Mouse (Mus musculus): Measurements from ENCODE around the gene Zfp260. TPM values are rescaled to one million over a fixed set of nuclear protein-coding genes. Genes with fewer than 3 reads are reported as not detected.
"Not testable (repeated sequence)": the region's sequence is repeated elsewhere in the genome, so short reads cannot be mapped to it uniquely, and the experiment has no call there.

Gene Zfp260
- polyA plus RNA-seq, 1 experiment from 2014 or later, result 121 TPM

DNA sequence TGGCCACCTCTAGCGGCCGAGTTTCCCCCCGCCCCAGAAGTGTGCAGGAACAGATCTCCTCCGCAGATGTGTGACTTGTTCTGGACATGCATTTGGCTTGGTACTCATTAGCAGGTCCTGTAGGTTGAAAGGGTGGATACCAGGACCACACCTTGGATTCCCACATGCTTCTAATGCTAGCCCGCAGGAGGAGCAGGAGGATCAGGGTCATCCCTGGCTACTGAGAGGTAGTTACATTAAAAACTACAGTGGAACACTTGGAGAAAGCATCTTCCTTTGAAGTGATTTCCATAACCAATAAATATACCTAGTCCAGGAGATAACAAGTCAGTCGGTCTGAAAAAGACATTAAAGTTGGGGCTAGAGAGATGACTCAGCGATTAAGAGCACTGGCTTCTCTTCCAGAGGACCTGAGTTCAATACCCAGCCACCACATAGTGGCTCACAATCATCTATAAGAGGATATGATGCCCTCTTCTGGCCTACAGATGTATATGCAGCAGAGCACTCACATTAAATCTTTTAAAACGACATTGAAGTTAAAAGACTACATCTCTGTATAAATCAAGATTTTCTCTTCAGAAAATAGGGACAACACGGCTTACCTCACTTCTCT, 3.5 kb upstream of the Zfp260 start:
- H3K9me3 ChIP-seq (replicated peaks), result no peaks in the 10 kb centered on the region
- no peaks in the 10 kb centered on the region for H3K27me3 ChIP-seq
- peak overlapping the region; percentile 66 for H3K4me2 ChIP-seq (replicated peaks)
- H3K36me3 ChIP-seq, result peaks cover 10% of the 10 kb centered on the region
- peak overlapping the region; percentile 90; the same call in 1 of the 2 replicates for H3K27ac ChIP-seq
- H3K4me1 ChIP-seq, result peaks cover 26% of the 10 kb centered on the region
- H3K9ac ChIP-seq, result 0 out of 2 replicates have a peak overlapping the region, but pooled peaks have one; percentile 73
- peak overlapping the region; percentile 61 for H3K4me3 ChIP-seq
- ATAC-seq (ENCODE audit: low FRiP score), result 0 out of 2 replicates have a peak, but pooled peaks have one; percentile 5
- WGBS, result 8% methylated on average over 9 of the region's 9 CpGs

DNA sequence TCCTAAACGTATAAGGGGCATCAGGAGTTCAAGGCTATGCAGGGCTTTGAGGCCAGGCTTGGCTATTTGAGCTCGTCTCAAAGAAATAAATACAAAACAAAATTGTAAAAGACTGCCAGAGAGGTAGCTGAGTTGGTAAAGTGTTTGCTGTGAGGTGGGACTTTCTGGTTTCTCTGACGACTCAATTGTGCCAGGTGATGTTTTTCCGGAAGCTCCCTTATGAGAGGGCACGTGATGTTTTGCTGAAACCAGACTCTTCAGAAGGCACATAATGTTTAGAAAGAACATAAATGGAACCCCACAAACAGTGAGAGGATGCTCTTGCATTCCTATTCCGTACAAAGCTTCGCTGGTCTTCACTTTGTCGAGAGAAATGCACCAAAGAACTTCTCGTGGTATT, 1.9 kb upstream of the Zfp260 start:
- Histone ChIP-seq H3K4me3 (no peak overlapping the region), H3K4me2 (replicated peaks) (no peak overlapping the region), H3K36me3 (0 out of 2 replicates have a peak, but pooled peaks cover 3% of the 10 kb centered on the region), H3K9me3 (replicated peaks) (no peaks in the 10 kb centered on the region), H3K9ac (no peak overlapping the region), H3K27ac (no peak overlapping the region), H3K27me3 (no peaks in the 10 kb centered on the region), H3K4me1 (peaks cover 32% of the 10 kb centered on the region)
- WGBS, result 83% methylated on average over 9 of the region's 9 CpGs
- ATAC-seq (ENCODE audit: low FRiP score), result no peak

DNA sequence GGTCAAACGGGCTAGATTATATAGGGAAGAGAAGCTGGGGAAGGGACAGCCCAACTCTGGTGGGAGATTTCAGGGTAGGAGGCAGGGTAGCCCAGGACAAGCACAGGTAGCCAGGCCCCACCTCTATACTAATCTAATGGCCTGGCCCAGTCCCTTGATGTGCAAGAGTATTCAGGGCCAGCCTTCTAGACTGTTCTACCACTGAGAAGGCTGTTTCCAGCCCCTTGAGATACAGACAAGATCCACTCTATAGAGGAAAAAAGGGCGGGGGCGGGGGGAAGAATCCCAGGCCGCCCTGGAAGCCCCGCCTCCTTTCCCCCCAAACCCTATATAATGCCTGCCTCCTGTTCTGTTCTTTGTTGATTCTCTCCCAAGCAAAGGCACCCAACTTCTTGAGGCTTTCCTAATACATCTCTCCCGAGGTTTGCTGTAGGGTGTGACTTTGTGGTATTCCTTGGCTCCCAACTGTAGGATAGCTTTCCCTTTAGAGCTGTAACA, 610 bp upstream of the Zfp260 start:
- no peak for ATAC-seq (ENCODE audit: low FRiP score)
- Histone ChIP-seq H3K27ac (0 out of 2 replicates have a peak overlapping the region, but pooled peaks have one; percentile 97), H3K36me3 (peaks cover 10% of the 10 kb centered on the region), H3K9me3 (replicated peaks) (no peaks in the 10 kb centered on the region), H3K9ac (0 out of 2 replicates have a peak overlapping the region, but pooled peaks have one; percentile 38), H3K4me2 (replicated peaks) (peak overlapping the region; percentile 81), H3K4me3 (peak overlapping the region; percentile 61), H3K4me1 (peaks cover 20% of the 10 kb centered on the region), H3K27me3 (no peaks in the 10 kb centered on the region)
- 69% methylated on average over 6 of the region's 6 CpGs for WGBS

DNA sequence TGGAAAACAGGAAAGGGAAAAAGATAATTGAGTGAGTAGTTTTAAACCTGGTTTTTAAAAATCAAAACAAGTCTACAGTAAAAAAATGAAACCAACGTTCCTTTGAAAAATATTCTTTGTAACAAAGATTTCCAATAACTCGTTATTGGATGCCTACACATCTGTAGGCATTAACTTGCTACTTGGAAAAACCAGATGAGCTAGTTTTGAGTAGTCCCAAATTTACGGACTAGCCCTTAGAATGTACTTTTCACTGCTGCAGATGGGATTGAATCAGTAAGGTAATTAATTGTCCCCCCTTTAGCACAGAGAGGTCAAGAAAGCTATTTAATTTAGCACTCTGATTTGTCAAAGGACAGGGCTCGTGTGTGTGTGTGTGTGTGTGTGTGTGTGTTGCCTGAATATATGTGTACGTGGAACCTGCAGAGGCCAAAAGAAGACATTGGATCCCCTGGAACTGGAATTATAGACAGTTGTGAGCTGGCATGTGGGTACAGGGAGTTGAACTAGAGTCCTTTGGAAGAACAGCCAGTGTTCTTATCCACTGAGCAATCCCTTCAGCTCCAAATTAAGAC, 1.1 kb downstream of the Zfp260 start:
- no peak for ATAC-seq (ENCODE audit: low FRiP score)
- no peaks in the 10 kb centered on the region for H3K9me3 ChIP-seq (replicated peaks)
- WGBS, result 9% methylated on average over 5 of the region's 5 CpGs

DNA sequence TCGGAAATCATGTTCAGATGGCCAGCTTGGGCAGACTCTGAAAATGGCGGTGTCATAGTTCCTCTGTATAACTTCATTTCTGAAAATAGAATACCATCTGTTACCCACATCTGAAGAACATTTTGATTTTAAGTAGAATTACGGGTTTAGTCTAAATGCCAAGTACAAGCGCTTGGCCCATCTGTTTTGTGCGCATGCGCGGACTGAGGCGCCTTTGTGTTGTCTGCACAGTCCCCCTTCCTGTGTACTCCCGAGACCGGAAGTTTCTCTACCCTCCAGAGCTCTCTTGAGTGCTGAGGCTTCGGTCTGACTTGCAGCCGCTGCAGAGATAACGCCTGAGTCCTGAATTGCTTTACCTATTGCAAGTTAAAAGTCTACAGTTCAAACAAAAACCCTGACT, 4.7 kb downstream of the Zfp260 start:
- no peak for ATAC-seq (ENCODE audit: low FRiP score)
- Histone ChIP-seq H3K36me3 (peaks cover 56% of the 10 kb centered on the region), H3K9me3 (replicated peaks) (peaks cover 18% of the 10 kb centered on the region), H3K4me2 (replicated peaks) (no peak overlapping the region), H3K4me3 (no peak overlapping the region), H3K4me1 (peaks cover 12% of the 10 kb centered on the region), H3K9ac (no peak overlapping the region), H3K27ac (no peak overlapping the region), H3K27me3 (no peaks in the 10 kb centered on the region)
- WGBS, result 94% methylated on average over 13 of the region's 13 CpGs

More for the DNA sequence above, 1.1 kb downstream of the Zfp260 start:
- Histone ChIP-seq H3K27me3 (no peaks in the 10 kb centered on the region), H3K36me3 (peaks cover 26% of the 10 kb centered on the region), H3K4me2 (replicated peaks) (peak overlapping the region; percentile 81), H3K27ac (peak overlapping the region; percentile 97), H3K4me3 (peak overlapping the region; percentile 61), H3K4me1 (peaks cover 14% of the 10 kb centered on the region), H3K9ac (peak overlapping the region; percentile 82)

DNA sequence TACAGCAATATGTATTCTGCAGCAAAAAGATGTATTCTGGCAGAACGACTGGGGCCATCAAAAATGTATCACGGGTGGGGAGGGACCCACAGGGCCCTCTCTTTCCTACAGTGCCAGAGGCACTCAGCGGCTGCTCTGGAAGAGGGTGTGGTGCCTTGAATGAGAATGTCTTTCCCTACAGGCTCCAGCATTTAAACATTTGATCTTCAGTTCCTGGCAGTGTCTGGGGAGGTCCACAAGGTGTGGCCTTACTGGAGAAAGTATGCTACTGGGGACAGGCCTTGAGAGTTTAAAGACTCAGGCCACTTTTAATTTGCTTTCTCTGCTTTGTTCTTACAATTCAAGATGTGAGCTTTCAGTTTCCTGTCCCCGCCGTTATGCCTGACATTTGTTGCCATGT, 21.5 kb downstream of the Zfp260 start:
- Histone ChIP-seq H3K9me3 (replicated peaks) (0 out of 2 replicates have a peak, but pooled peaks cover 12% of the 10 kb centered on the region), H3K4me2 (replicated peaks) (no peak overlapping the region), H3K27me3 (no peaks in the 10 kb centered on the region), H3K36me3 (no peaks in the 10 kb centered on the region), H3K4me3 (no peak overlapping the region), H3K4me1 (no peaks in the 10 kb centered on the region), H3K27ac (no peak overlapping the region), H3K9ac (no peak overlapping the region)
- 94% methylated on average over 5 of the region's 5 CpGs for WGBS
- ATAC-seq (ENCODE audit: low FRiP score), result no peak

DNA sequence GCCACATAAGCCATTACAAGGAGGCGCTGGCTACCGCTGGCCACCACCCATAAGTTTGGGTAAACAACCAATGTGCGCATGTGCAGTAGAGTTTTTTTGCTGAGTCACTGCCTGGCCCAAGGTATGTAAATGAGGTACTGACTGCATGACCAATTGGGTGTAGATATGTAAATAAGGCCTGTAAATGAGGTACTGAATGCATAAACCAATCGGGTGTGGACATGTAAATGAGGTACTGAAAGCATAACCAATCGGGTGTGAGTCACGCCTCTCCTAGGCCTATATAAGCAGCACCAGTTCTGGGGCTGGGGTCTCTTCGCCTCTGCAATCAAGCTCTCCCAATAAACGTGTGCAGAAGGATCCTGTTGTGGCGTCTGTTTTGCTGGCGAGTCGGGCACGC, 23.4 kb downstream of the Zfp260 start:
- not testable (repeated sequence) for ATAC-seq (ENCODE audit: low FRiP score)

DNA sequence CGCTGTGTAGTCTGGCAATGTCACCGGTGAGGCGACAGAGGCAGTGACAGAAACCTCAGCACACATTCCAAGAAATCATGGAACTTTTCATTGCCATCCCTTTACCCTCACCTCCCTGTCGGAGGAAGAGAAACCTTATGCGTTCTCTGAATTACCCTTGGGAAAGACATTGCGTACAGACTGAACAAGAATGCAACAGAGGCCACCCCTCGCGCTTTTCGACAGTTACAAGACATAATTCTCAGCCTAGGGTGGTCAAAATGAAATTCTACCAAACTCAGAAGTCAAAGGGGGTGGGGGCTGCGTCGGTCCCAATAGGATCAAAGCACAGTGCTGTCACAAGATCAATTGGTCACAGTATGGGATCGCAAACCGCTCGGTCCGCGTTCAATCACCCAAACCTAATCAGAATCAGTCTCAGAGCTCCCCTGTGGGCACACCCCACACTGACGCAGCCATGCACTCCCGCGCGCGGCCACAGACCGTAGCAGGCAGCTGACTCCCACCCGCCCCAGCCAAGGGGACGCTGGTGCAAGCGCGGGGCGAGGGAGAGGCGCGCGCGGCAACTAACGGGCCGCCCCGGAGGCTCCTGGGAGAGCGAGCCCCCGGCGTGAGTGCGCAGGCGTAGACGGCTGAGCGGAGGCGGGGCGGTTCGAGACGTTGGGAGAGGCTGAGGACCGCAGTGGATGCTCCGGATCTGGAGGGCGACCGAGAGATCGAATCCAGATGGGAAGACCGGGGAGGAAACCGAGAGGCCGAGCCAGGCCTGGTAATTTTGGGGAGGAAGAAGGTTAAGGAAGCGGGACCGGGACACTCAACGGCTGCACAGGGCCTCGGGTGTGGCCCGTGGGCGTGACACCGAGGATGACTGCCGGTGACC, 27.0 kb downstream of the Zfp260 start, which contains the start of gene Zfp382:
Gene Zfp382, plus strand, starts transcription at position 635 of the 880 bp plus-strand sequence.
- Histone ChIP-seq H3K4me2 (replicated peaks) (peak within 1 kb of the TSS; percentile 80), H3K9me3 (replicated peaks) (no peaks in the 10 kb centered on the region), H3K4me3 (peak within 1 kb of the TSS; percentile 68), H3K36me3 (peaks cover 10% of the 10 kb centered on the region), H3K4me1 (peaks cover 10% of the 10 kb centered on the region), H3K9ac (peak within 1 kb of the TSS; percentile 80), H3K27ac (peak within 1 kb of the TSS; percentile 84), H3K27me3 (no peaks in the 10 kb centered on the region)
- ATAC-seq (ENCODE audit: low FRiP score), result peak; percentile 95
- under 1% methylated on average over 61 of the region's 61 CpGs for WGBS

More for the DNA sequence above, 23.4 kb downstream of the Zfp260 start:
- not testable (repeated sequence) for H3K4me1 ChIP-seq; H3K27me3 ChIP-seq; H3K4me2 ChIP-seq (replicated peaks); H3K27ac ChIP-seq; H3K4me3 ChIP-seq; H3K9ac ChIP-seq; H3K36me3 ChIP-seq
- 94% methylated on average over 12 of the region's 12 CpGs for WGBS
- 0 out of 2 replicates have a peak, but pooled peaks cover 12% of the 10 kb centered on the region for H3K9me3 ChIP-seq (replicated peaks)

DNA sequence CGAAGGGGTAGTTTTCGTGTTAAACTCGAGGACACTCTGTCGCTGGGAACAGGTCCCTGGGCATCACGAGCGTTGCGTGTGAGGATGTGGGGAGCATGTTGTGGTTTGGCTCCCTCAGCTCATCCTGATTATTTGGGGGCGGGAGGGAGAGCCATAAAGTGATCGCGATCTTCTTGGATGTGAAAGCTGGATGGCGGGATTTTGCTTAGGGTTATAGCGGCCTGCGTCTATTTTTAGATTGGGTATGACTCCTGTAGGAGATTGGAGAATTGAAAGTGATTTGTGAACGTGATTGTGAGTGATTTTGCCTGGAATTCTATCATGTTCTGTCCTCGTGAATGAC, 27.6 kb downstream of the Zfp260 start:
- no peaks in the 10 kb centered on the region for H3K27me3 ChIP-seq
- peak overlapping the region; percentile 68 for H3K4me3 ChIP-seq
- no peak for ATAC-seq (ENCODE audit: low FRiP score)
- peak overlapping the region; percentile 84 for H3K27ac ChIP-seq
- H3K9me3 ChIP-seq (replicated peaks), result no peaks in the 10 kb centered on the region
- WGBS, result 8% methylated on average over 15 of the region's 15 CpGs
- peaks cover 16% of the 10 kb centered on the region for H3K36me3 ChIP-seq
- peak overlapping the region; percentile 80 for H3K4me2 ChIP-seq (replicated peaks)
- peaks cover 10% of the 10 kb centered on the region for H3K4me1 ChIP-seq
- H3K9ac ChIP-seq, result peak overlapping the region; percentile 80

DNA sequence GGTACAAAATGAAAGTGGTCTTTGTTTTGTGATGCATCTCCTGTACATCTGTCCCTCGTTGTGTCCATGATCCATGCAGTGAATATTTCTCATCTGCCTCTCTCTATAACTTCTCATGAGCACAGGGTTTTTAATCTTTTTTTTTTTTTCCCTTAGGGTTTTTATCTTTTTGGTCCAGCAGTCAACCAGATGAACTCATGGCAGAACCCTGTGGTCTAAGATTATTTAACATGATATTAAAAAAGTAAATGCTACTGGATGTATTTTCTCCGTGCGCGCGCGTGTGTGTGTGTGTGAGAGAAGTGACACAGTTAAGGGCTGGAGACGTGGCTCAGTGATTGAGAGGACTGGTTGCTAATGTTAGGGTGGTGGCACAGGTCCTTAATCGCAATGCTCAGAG, 35.3 kb downstream of the Zfp260 start:
- Histone ChIP-seq H3K27ac (no peak overlapping the region), H3K9ac (no peak overlapping the region), H3K27me3 (no peaks in the 10 kb centered on the region), H3K36me3 (peaks cover 84% of the 10 kb centered on the region), H3K4me3 (no peak overlapping the region), H3K9me3 (replicated peaks) (no peaks in the 10 kb centered on the region; the same call in 1 of the 2 replicates), H3K4me1 (no peaks in the 10 kb centered on the region), H3K4me2 (replicated peaks) (no peak overlapping the region)
- 95% methylated on average over 8 of the region's 8 CpGs for WGBS
- no peak for ATAC-seq (ENCODE audit: low FRiP score)

DNA sequence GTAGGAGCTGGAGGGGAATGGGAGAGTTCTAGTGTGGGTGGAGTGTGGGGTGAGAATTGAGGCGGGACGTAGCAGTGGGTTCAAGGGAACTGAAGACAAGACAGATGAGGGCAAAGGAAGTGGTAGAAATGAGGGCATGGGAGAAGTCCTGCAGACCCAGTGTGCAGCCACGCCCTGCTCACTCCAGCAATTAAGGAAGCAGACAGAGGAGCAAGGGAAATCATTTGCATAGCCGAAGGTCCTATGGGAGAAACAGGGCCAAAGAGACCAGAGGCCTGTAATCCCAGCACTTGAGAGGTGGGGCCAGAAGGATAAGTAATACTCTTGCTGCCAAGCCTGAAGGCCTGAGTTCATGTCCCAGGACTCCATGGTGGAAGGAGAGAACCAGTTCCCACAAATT, 37.8 kb downstream of the Zfp260 start:
- 95% methylated on average over 4 of the region's 4 CpGs for WGBS
- Histone ChIP-seq H3K4me3 (no peak overlapping the region), H3K36me3 (peaks cover 85% of the 10 kb centered on the region), H3K9ac (no peak overlapping the region), H3K4me2 (replicated peaks) (no peak overlapping the region), H3K27ac (no peak overlapping the region), H3K4me1 (no peaks in the 10 kb centered on the region), H3K27me3 (no peaks in the 10 kb centered on the region), H3K9me3 (replicated peaks) (no peaks in the 10 kb centered on the region; the same call in 1 of the 2 replicates)
- ATAC-seq (ENCODE audit: low FRiP score), result no peak

DNA sequence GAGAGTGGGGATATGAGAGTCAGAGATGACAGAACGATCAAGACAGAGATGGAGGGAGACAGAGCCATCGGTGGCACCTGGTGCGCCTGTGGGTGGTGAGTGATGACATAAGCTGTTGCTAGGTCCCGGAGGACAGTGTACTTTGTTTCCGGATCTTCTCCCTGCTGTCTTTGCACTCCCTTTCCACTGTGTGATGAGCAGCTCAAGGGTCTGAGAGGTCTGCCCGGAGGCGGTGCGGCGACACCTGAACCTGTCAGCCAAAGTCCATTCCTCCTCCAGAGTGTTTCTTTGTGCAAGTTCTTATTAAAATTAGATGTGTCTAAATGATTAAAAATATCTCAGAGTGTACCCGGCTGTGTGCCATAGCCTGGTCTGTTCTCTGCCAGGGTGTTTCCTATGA, 42.2 kb downstream of the Zfp260 start:
- Histone ChIP-seq H3K4me3 (no peak overlapping the region), H3K27ac (no peak overlapping the region), H3K9me3 (replicated peaks) (no peaks in the 10 kb centered on the region; the same call in 1 of the 2 replicates), H3K27me3 (no peaks in the 10 kb centered on the region), H3K9ac (no peak overlapping the region), H3K36me3 (peaks cover 64% of the 10 kb centered on the region), H3K4me1 (no peaks in the 10 kb centered on the region), H3K4me2 (replicated peaks) (no peak overlapping the region)
- no peak for ATAC-seq (ENCODE audit: low FRiP score)
- 91% methylated on average over 10 of the region's 10 CpGs for WGBS
